Mouse (Mus musculus): ENCODE measurements around the gene Slc13a2. TPM values are rescaled to one million over a fixed set of nuclear protein-coding genes. Genes with fewer than 3 reads are reported as not detected.

The Slc13a2 gene
- polyA plus RNA-seq, 1 experiment from 2014 or later, result 1.1 TPM

Other genes starting within 250 kb of the Slc13a2 start
- gene Nek8, start 245.5 kb downstream of the Slc13a2 start, polyA plus RNA-seq (2015; fragmentation: Nextera tagmentation; extraction: Ambion mirVana), result 21.1 and 25.0 TPM in 2 replicates
- 28.7 and 31.8 TPM in 2 replicates for gene Tlcd1, start 245.5 kb downstream of the Slc13a2 start, polyA plus RNA-seq (2015; fragmentation: Nextera tagmentation; extraction: Ambion mirVana)
- 1,327 and 1,492 TPM in 2 replicates for gene Rpl23a, start 238.6 kb downstream of the Slc13a2 start, polyA plus RNA-seq (2015; fragmentation: Nextera tagmentation; extraction: Ambion mirVana)
- gene Rab34, start 233.8 kb downstream of the Slc13a2 start, polyA plus RNA-seq (2015; fragmentation: Nextera tagmentation; extraction: Ambion mirVana), result 113 and 132 TPM in 2 replicates
- 3.1 and 4.3 TPM in 2 replicates for gene Proca1, start 228.8 kb downstream of the Slc13a2 start, polyA plus RNA-seq (2015; fragmentation: Nextera tagmentation; extraction: Ambion mirVana)
- 78.6 and 84.5 TPM in 2 replicates for gene Sdf2, start 176.5 kb downstream of the Slc13a2 start, polyA plus RNA-seq (2015; fragmentation: Nextera tagmentation; extraction: Ambion mirVana)
- 27.3 and 29.4 TPM in 2 replicates for gene Supt6, start 176.2 kb downstream of the Slc13a2 start, polyA plus RNA-seq (2015; fragmentation: Nextera tagmentation; extraction: Ambion mirVana)
- 76.0 and 81.8 TPM in 2 replicates for gene 2610507B11Rik, start 160.5 kb downstream of the Slc13a2 start, polyA plus RNA-seq (2015; fragmentation: Nextera tagmentation; extraction: Ambion mirVana)
- gene BC030499, start 131.4 kb downstream of the Slc13a2 start, polyA plus RNA-seq (2015; fragmentation: Nextera tagmentation; extraction: Ambion mirVana), result 0.32 and 0.43 TPM in 2 replicates
- gene Spag5, start 120.7 kb downstream of the Slc13a2 start, polyA plus RNA-seq (2015; fragmentation: Nextera tagmentation; extraction: Ambion mirVana), result 43.3 and 47.4 TPM in 2 replicates
- gene Aldoc, start 99.2 kb downstream of the Slc13a2 start, polyA plus RNA-seq (2015; fragmentation: Nextera tagmentation; extraction: Ambion mirVana), result 6.0 and 6.4 TPM in 2 replicates
- gene Pigs, start 93.8 kb downstream of the Slc13a2 start, polyA plus RNA-seq (2015; fragmentation: Nextera tagmentation; extraction: Ambion mirVana), result 77.5 and 86.2 TPM in 2 replicates
- gene Unc119, start 78.7 kb downstream of the Slc13a2 start, polyA plus RNA-seq (2015; fragmentation: Nextera tagmentation; extraction: Ambion mirVana), result 40.2 and 44.9 TPM in 2 replicates
- gene Foxn1, start 35.7 kb downstream of the Slc13a2 start, polyA plus RNA-seq (2015; fragmentation: Nextera tagmentation; extraction: Ambion mirVana), result 0.10 TPM in 1 of 2 replicates, not detected in the other
- gene Slc46a1, start 43.5 kb upstream of the Slc13a2 start, polyA plus RNA-seq (2015; fragmentation: Nextera tagmentation; extraction: Ambion mirVana), result 21.1 and 21.3 TPM in 2 replicates
- 1.5 and 1.8 TPM in 2 replicates for gene Sarm1, start 75.5 kb upstream of the Slc13a2 start, polyA plus RNA-seq (2015; fragmentation: Nextera tagmentation; extraction: Ambion mirVana)
- gene Vtn, start 76.9 kb upstream of the Slc13a2 start, polyA plus RNA-seq (2015; fragmentation: Nextera tagmentation; extraction: Ambion mirVana), result 4.5 and 8.1 TPM in 2 replicates
- not detected in 2 replicates for gene Sebox, start 81.2 kb upstream of the Slc13a2 start, polyA plus RNA-seq (2015; fragmentation: Nextera tagmentation; extraction: Ambion mirVana)
- 56.7 and 57.1 TPM in 2 replicates for gene Tmem199, start 90.0 kb upstream of the Slc13a2 start, polyA plus RNA-seq (2015; fragmentation: Nextera tagmentation; extraction: Ambion mirVana)
- gene Poldip2, start 90.0 kb upstream of the Slc13a2 start, polyA plus RNA-seq (2015; fragmentation: Nextera tagmentation; extraction: Ambion mirVana), result 169 and 171 TPM in 2 replicates
- 81.8 and 88.2 TPM in 2 replicates for gene Tnfaip1, start 114.1 kb upstream of the Slc13a2 start, polyA plus RNA-seq (2015; fragmentation: Nextera tagmentation; extraction: Ambion mirVana)
- 134 and 145 TPM in 2 replicates for gene Ift20, start 114.1 kb upstream of the Slc13a2 start, polyA plus RNA-seq (2015; fragmentation: Nextera tagmentation; extraction: Ambion mirVana)
- 80.4 and 82.3 TPM in 2 replicates for gene Tmem97, start 128.6 kb upstream of the Slc13a2 start, polyA plus RNA-seq (2015; fragmentation: Nextera tagmentation; extraction: Ambion mirVana)

All from kidney, embryonic 15.5 days (tissue).